In genomic region chr3:131347831-131348578, GRCm38 (mm10) we compare ENCODE assay signal across 8 mouse cellular contexts. TPM values are rescaled to one million over a fixed set of nuclear protein-coding genes. Genes with fewer than 3 reads are reported as not detected.
DNase-seq lines count a peak whose midpoint lies in the region; ATAC-seq lines count a peak whose summit lies in the region.

No protein-coding gene starts in this region.

- H3K4me3 ChIP-seq in forebrain, embryonic 11.5 days (ENCODE audit: low read depth, low read length), result no peak overlapping the region
- H3K4me3 ChIP-seq in forebrain, embryonic 16.5 days (replicated peaks; ENCODE audit: low read length), result no peak overlapping the region
- no peak overlapping the region for H3K4me3 ChIP-seq in intestine, embryonic 16.5 days (ENCODE audit: low read length)

- no peak overlapping the region for H3K4me2 ChIP-seq in forebrain, embryonic 11.5 days (ENCODE audit: low read depth, low read length, severe bottlenecking)
- H3K4me2 ChIP-seq in forebrain, embryonic 16.5 days (ENCODE audit: low read length), result no peak overlapping the region
- no peak overlapping the region for H3K4me2 ChIP-seq in intestine, embryonic 16.5 days (ENCODE audit: low read depth, low read length)

- no peaks in the 10 kb centered on the region for H3K36me3 ChIP-seq in forebrain, embryonic 11.5 days (ENCODE audit: control insufficient read depth, insufficient read depth, low read length)
- no peaks in the 10 kb centered on the region for H3K36me3 ChIP-seq in forebrain, embryonic 16.5 days (ENCODE audit: control insufficient read depth, insufficient read depth)
- H3K36me3 ChIP-seq in intestine, embryonic 16.5 days (ENCODE audit: control insufficient read depth, insufficient read depth, low read length), result no peaks in the 10 kb centered on the region

- 0 out of 2 replicates have a peak, but pooled peaks have one; percentile 30 for ATAC-seq in forebrain, embryonic 11.5 days (replicated peaks; ENCODE audit: low FRiP score)
- no peak for ATAC-seq in forebrain, embryonic 16.5 days
- ATAC-seq in intestine, embryonic 16.5 days, result peak; percentile 95

- H3K9ac ChIP-seq in forebrain, embryonic 11.5 days (ENCODE audit: low read length), result no peak overlapping the region
- no peak overlapping the region for H3K9ac ChIP-seq in forebrain, embryonic 16.5 days (replicated peaks; ENCODE audit: low read depth, low read length)
- no peak overlapping the region for H3K9ac ChIP-seq in intestine, embryonic 16.5 days (ENCODE audit: low read depth, low read length)

- H3K9me3 ChIP-seq in forebrain, embryonic 11.5 days (ENCODE audit: control insufficient read depth, low read length), result no peaks in the 10 kb centered on the region
- H3K9me3 ChIP-seq in forebrain, embryonic 16.5 days (ENCODE audit: control insufficient read depth, low read length), result no peaks in the 10 kb centered on the region
- no peaks in the 10 kb centered on the region for H3K9me3 ChIP-seq in intestine, embryonic 16.5 days (ENCODE audit: control insufficient read depth, low read length)

- no peak overlapping the region for H3K27ac ChIP-seq in forebrain, embryonic 11.5 days (ENCODE audit: low read depth, low read length)
- H3K27ac ChIP-seq in forebrain, embryonic 16.5 days (ENCODE audit: low read length), result no peak overlapping the region
- H3K27ac ChIP-seq in intestine, embryonic 16.5 days (ENCODE audit: low read length), result peak overlapping the region; percentile 83

- WGBS in forebrain, embryonic 11.5 days, result 63% methylated on average over 6 of the region's 6 CpGs
- WGBS in forebrain, embryonic 16.5 days, result 55% methylated on average over 6 of the region's 6 CpGs
- 37% methylated on average over 6 of the region's 6 CpGs for WGBS in intestine, embryonic 16.5 days

- H3K27me3 ChIP-seq in forebrain, embryonic 11.5 days (ENCODE audit: control insufficient read depth, insufficient read depth, low read length), result no peaks in the 10 kb centered on the region
- H3K27me3 ChIP-seq in forebrain, embryonic 16.5 days (replicated peaks; ENCODE audit: control insufficient read depth, insufficient read depth, low read length), result no peaks in the 10 kb centered on the region
- H3K27me3 ChIP-seq in intestine, embryonic 16.5 days (replicated peaks; ENCODE audit: control insufficient read depth, insufficient read depth, low read length), result no peaks in the 10 kb centered on the region

- DNase-seq in forebrain, embryonic 11.5 days (ENCODE audit: low spot score), result peak; percentile 55
- peak; percentile 13 for DNase-seq in thymus, postnatal 0 days (ENCODE audit: low spot score)
- no peak for DNase-seq in thymus, postnatal 36 days
- DNase-seq in mesoderm, embryonic 11.5 days (ENCODE audit: low read depth, low spot score), result peak; percentile 46
- no peak for DNase-seq in spleen, postnatal 4 days (ENCODE audit: low spot score in 2 of 2)
- DNase-seq in right cerebral cortex, postnatal 10 days (ENCODE audit: low spot score in 2 of 2), result no peak

- no peaks in the 10 kb centered on the region for H3K4me1 ChIP-seq in forebrain, embryonic 11.5 days (replicated peaks; ENCODE audit: control insufficient read depth, insufficient read depth, low read length)
- no peaks in the 10 kb centered on the region for H3K4me1 ChIP-seq in forebrain, embryonic 16.5 days (replicated peaks; ENCODE audit: control insufficient read depth, insufficient read depth, low read length)
- peaks cover 9% of the 10 kb centered on the region; the same call in 1 of the 2 replicates for H3K4me1 ChIP-seq in intestine, embryonic 16.5 days (ENCODE audit: control insufficient read depth, insufficient read depth, low read length)

RNA-seq across cellular contexts. Expression of gene Cyp2u1, which starts 45.0 kb away (rescaled TPM):
- 1.5 and 3.1 TPM in 2 replicates for polyA plus RNA-seq in forebrain, embryonic 11.5 days (2014; fragmentation: Nextera tagmentation; extraction: Ambion mirVana)
- 7.0 TPM in 2 replicates for polyA plus RNA-seq in forebrain, embryonic 16.5 days (2015; fragmentation: Nextera tagmentation; extraction: Ambion mirVana)
- 0.22 and 0.52 TPM in 2 replicates for polyA plus RNA-seq in thymus, postnatal 0 days (2015; fragmentation: Nextera tagmentation; extraction: Ambion mirVana)
- polyA plus RNA-seq in intestine, embryonic 16.5 days (2015; fragmentation: Nextera tagmentation; extraction: Ambion mirVana), result 9.7 and 11.4 TPM in 2 replicates

Comparison
In these comparisons a context has a peak if more than half of its experiments do, and no peak if none do; other contexts are left out.
1. DNase-seq: peak in forebrain, embryonic 11.5 days (single experiment), thymus, postnatal 0 days (single experiment) and mesoderm, embryonic 11.5 days (single experiment); none in thymus, postnatal 36 days (0 of 2), spleen, postnatal 4 days (0 of 2) and right cerebral cortex, postnatal 10 days (0 of 2).